In genomic region chr11:16800507-16800906, GRCm38 (mm10) we compare ENCODE assay signal across 9 mouse cellular contexts. TPM values are rescaled to one million over a fixed set of nuclear protein-coding genes. Genes with fewer than 3 reads are reported as not detected.
DNase-seq lines count a peak whose midpoint lies in the region; ATAC-seq lines count a peak whose summit lies in the region.
"Had no signal": no experiment of that assay in that cellular context is flagged by ENCODE, and none has a peak within 500 bp of the region (broad histone marks: within the 10 kb centered on the region; RNA-seq: fewer than 3 reads in every experiment).

No protein-coding gene starts in this region.

- ATAC-seq in intestine, embryonic 14.5 days (replicated peaks; ENCODE audit: low FRiP score, low TSS enrichment, low read depth): peak; percentile 86
- peak; percentile 93 for ATAC-seq in lung, embryonic 16.5 days (ENCODE audit: low read depth)

- H3K9me3 ChIP-seq in intestine, embryonic 14.5 days (ENCODE audit: control insufficient read depth, low read length): no peaks in the 10 kb centered on the region
- H3K9me3 ChIP-seq in lung, embryonic 16.5 days (ENCODE audit: control insufficient read depth, low read length): no peaks in the 10 kb centered on the region

- no peak overlapping the region for H3K4me3 ChIP-seq in intestine, embryonic 14.5 days (ENCODE audit: low read depth, low read length)
- H3K4me3 ChIP-seq in lung, embryonic 16.5 days (ENCODE audit: low read length): no peak overlapping the region

- H3K9ac ChIP-seq in intestine, embryonic 14.5 days (ENCODE audit: low read length): no peak overlapping the region
- H3K9ac ChIP-seq in lung, embryonic 16.5 days (ENCODE audit: low read length): no peak overlapping the region

- H3K27ac ChIP-seq in intestine, embryonic 14.5 days (ENCODE audit: low read depth): 0 out of 2 replicates have a peak overlapping the region, but pooled peaks have one; percentile 18
- H3K27ac ChIP-seq in lung, embryonic 16.5 days (ENCODE audit: low read length): no peak overlapping the region

- H3K27me3 ChIP-seq in intestine, embryonic 14.5 days (replicated peaks; ENCODE audit: control insufficient read depth, insufficient read depth, low read length): no peaks in the 10 kb centered on the region
- H3K27me3 ChIP-seq in lung, embryonic 16.5 days (ENCODE audit: control insufficient read depth, insufficient read depth, low read depth, low read length): no peaks in the 10 kb centered on the region

- DNase-seq in 3T3-L1 (ENCODE audit: low read depth, low spot score): peak; percentile 45
- peak; percentile 85 for DNase-seq in fat pad, adult 2 months (ENCODE audit: extremely low read depth, low read depth, low spot score)
- DNase-seq in intestine, embryonic 14.5 days (ENCODE audit: low spot score): peak; percentile 61
- DNase-seq in cerebellum, postnatal 25 days: no peak
- DNase-seq in thymus, adult 18-20 months: no peak
- no peak for DNase-seq in frontal cortex, postnatal 36 days (ENCODE audit: low spot score in 2 of 2)
- no peak for DNase-seq in embryo, embryonic 9.5 days (ENCODE audit: extremely low spot score)
- DNase-seq: cerebellum, adult 18-20 months had no signal

- 57% methylated on average over 6 of the region's 6 CpGs for WGBS in intestine, embryonic 14.5 days
- whole genome bisulfite sequencing in lung, embryonic 16.5 days: 26% methylated on average over 6 of the region's 6 CpGs

- no peak overlapping the region for H3K4me2 ChIP-seq in intestine, embryonic 14.5 days (ENCODE audit: low read length)
- H3K4me2 ChIP-seq in lung, embryonic 16.5 days (ENCODE audit: low read depth, low read length): no peak overlapping the region

- H3K4me1 ChIP-seq in intestine, embryonic 14.5 days (replicated peaks; ENCODE audit: control insufficient read depth, insufficient read depth, low read length): peaks cover 22% of the 10 kb centered on the region; the same call in 1 of the 2 replicates
- H3K4me1 ChIP-seq in lung, embryonic 16.5 days (replicated peaks; ENCODE audit: control insufficient read depth, insufficient read depth, low read length): peaks cover 12% of the 10 kb centered on the region; the same call in 1 of the 2 replicates

- H3K36me3 ChIP-seq in intestine, embryonic 14.5 days (ENCODE audit: control insufficient read depth, insufficient read depth, low read length): no peaks in the 10 kb centered on the region
- H3K36me3 ChIP-seq in lung, embryonic 16.5 days (ENCODE audit: control insufficient read depth, insufficient read depth, low read length): no peaks in the 10 kb centered on the region

RNA-seq across cellular contexts. Expression of gene Egfr, which starts 48.5 kb away (rescaled TPM):
- polyA plus RNA-seq in intestine, embryonic 14.5 days (2014; fragmentation: Nextera tagmentation; extraction: Ambion mirVana): 21.2 and 21.4 TPM in 2 replicates
- polyA plus RNA-seq in lung, embryonic 16.5 days (2015; fragmentation: Nextera tagmentation; extraction: Ambion mirVana): 5.4 and 6.2 TPM in 2 replicates

Comparison
In these comparisons a context has a peak if more than half of its experiments do, and no peak if none do; other contexts are left out.
1. DNase-seq: peak in 3T3-L1 (single experiment), fat pad, adult 2 months (single experiment) and intestine, embryonic 14.5 days (single experiment); none in cerebellum, postnatal 25 days (0 of 2), thymus, adult 18-20 months (0 of 2), frontal cortex, postnatal 36 days (0 of 2) and embryo, embryonic 9.5 days (single experiment).